Mouse (Mus musculus) thymus, adult 2 months (tissue): ENCODE measurements at regions not wholly inside any gene's neighbourhood (a gene's known extent, or its start where the extent isn't known, plus 50 kb on each side); places are given as distances from the start of the nearest gene placed in this dataset.

Source experiments
- CTCF ChIP-seq: fragments of 200-500 bp; IDR thresholded peaks from 2 replicates; pipeline ENCODE4 v1.5.1; 2012; ENCODE audit warnings: mild to moderate bottlenecking, control low read depth, low read length, moderate library complexity, borderline replicate concordance; ENCODE audit not compliant: control insufficient read depth, poor library complexity, insufficient read depth; ENCODE audit errors: extremely low read depth
- POLR2A ChIP-seq: fragments of 200-500 bp; IDR thresholded peaks from 2 replicates; pipeline ENCODE4 v1.6.1; 2012; ENCODE audit warnings: mild to moderate bottlenecking, low read length, control low read depth, moderate library complexity; ENCODE audit not compliant: control insufficient read depth, poor library complexity, insufficient read depth; ENCODE audit errors: extremely low read depth

DNA sequence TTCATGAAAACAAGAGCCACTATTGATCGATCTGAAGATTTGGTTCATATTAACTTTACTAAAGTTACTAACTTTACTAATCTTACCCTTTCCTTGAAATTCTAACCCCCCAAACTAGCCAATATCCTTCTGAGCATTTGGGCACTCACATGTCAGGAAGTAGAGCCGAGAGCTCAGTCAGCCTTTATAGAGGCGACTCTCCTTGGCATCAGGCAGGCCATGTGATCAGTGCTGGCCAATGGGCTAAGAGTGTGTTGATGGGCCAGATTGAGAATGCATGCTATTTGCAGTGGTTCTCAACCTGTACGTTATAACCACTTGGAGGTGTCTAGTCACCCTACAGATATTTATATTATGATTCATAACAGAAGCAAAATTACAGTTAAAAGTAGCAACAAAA, 69.6 kb upstream of the Slc35b4 start:
- TF ChIP-seq CTCF = no peak
- TF ChIP-seq POLR2A = no peak
